Mouse (Mus musculus): ENCODE data around the gene Lysmd1. TPM values are rescaled to one million over a fixed set of nuclear protein-coding genes. Genes with fewer than 3 reads are reported as not detected.

The Lysmd1 gene
- polyA plus RNA-seq, 1 experiment from 2014 or later = 9.7 TPM

Small RNAs within 50 kb of the gene (microRNA-seq; reads per million reads assigned to microRNA genes)
- not detected for gene Mir8099-1

Other genes starting within 250 kb of the Lysmd1 start
- 279 and 299 TPM in 2 replicates for gene Psmb4, start 247.1 kb upstream of the Lysmd1 start, polyA plus RNA-seq (2015; fragmentation: Nextera tagmentation; extraction: Ambion mirVana)
- gene Selenbp1, start 201.0 kb upstream of the Lysmd1 start, polyA plus RNA-seq (2015; fragmentation: Nextera tagmentation; extraction: Ambion mirVana) = 124 and 143 TPM in 2 replicates
- 4.0 and 4.7 TPM in 2 replicates for gene Rfx5, start 180.0 kb upstream of the Lysmd1 start, polyA plus RNA-seq (2015; fragmentation: Nextera tagmentation; extraction: Ambion mirVana)
- 15.1 and 20.1 TPM in 2 replicates for gene Pi4kb, start 159.4 kb upstream of the Lysmd1 start, polyA plus RNA-seq (2015; fragmentation: Nextera tagmentation; extraction: Ambion mirVana)
- 16.4 and 16.9 TPM in 2 replicates for gene Zfp687, start 118.6 kb upstream of the Lysmd1 start, polyA plus RNA-seq (2015; fragmentation: Nextera tagmentation; extraction: Ambion mirVana)
- gene Psmd4, start 91.5 kb upstream of the Lysmd1 start, polyA plus RNA-seq (2015; fragmentation: Nextera tagmentation; extraction: Ambion mirVana) = 201 and 223 TPM in 2 replicates
- gene Pip5k1a, start 27.2 kb upstream of the Lysmd1 start, polyA plus RNA-seq (2015; fragmentation: Nextera tagmentation; extraction: Ambion mirVana) = 17.6 and 17.9 TPM in 2 replicates
- gene Vps72, start 23.1 kb upstream of the Lysmd1 start, polyA plus RNA-seq (2015; fragmentation: Nextera tagmentation; extraction: Ambion mirVana) = 92.5 and 96.6 TPM in 2 replicates
- gene Tmod4, start 9.6 kb upstream of the Lysmd1 start, polyA plus RNA-seq (2015; fragmentation: Nextera tagmentation; extraction: Ambion mirVana) = 1.9 TPM in 2 replicates
- 54.1 and 59.2 TPM in 2 replicates for gene Scnm1, start 77 bp upstream of the Lysmd1 start, polyA plus RNA-seq (2015; fragmentation: Nextera tagmentation; extraction: Ambion mirVana)
- 3.9 and 4.4 TPM in 2 replicates for gene Tnfaip8l2, start 8.3 kb downstream of the Lysmd1 start, polyA plus RNA-seq (2015; fragmentation: Nextera tagmentation; extraction: Ambion mirVana)
- 1.5 and 2.7 TPM in 2 replicates for gene Sema6c, start 26.4 kb downstream of the Lysmd1 start, polyA plus RNA-seq (2015; fragmentation: Nextera tagmentation; extraction: Ambion mirVana)
- 6.3 and 6.6 TPM in 2 replicates for gene Gabpb2, start 83.8 kb downstream of the Lysmd1 start, polyA plus RNA-seq (2015; fragmentation: Nextera tagmentation; extraction: Ambion mirVana)
- gene Cdc42se1, start 94.6 kb downstream of the Lysmd1 start, polyA plus RNA-seq (2015; fragmentation: Nextera tagmentation; extraction: Ambion mirVana) = 57.8 and 59.3 TPM in 2 replicates
- 9.8 and 11.5 TPM in 2 replicates for gene Mllt11, start 98.1 kb downstream of the Lysmd1 start, polyA plus RNA-seq (2015; fragmentation: Nextera tagmentation; extraction: Ambion mirVana)
- 0.50 and 0.51 TPM in 2 replicates for gene Gm128, start 107.5 kb downstream of the Lysmd1 start, polyA plus RNA-seq (2015; fragmentation: Nextera tagmentation; extraction: Ambion mirVana)
- gene Bnipl, start 117.1 kb downstream of the Lysmd1 start, polyA plus RNA-seq (2015; fragmentation: Nextera tagmentation; extraction: Ambion mirVana) = 0.22 and 0.37 TPM in 2 replicates
- gene Mindy1, start 147.3 kb downstream of the Lysmd1 start, polyA plus RNA-seq (2015; fragmentation: Nextera tagmentation; extraction: Ambion mirVana) = 24.7 and 28.2 TPM in 2 replicates
- 28.1 and 31.4 TPM in 2 replicates for gene Prune1, start 148.0 kb downstream of the Lysmd1 start, polyA plus RNA-seq (2015; fragmentation: Nextera tagmentation; extraction: Ambion mirVana)
- 0.60 and 0.79 TPM in 2 replicates for gene Anxa9, start 173.1 kb downstream of the Lysmd1 start, polyA plus RNA-seq (2015; fragmentation: Nextera tagmentation; extraction: Ambion mirVana)
- 139 and 145 TPM in 2 replicates for gene Cers2, start 180.7 kb downstream of the Lysmd1 start, polyA plus RNA-seq (2015; fragmentation: Nextera tagmentation; extraction: Ambion mirVana)
- 20.1 and 21.5 TPM in 2 replicates for gene Setdb1, start 223.1 kb downstream of the Lysmd1 start, polyA plus RNA-seq (2015; fragmentation: Nextera tagmentation; extraction: Ambion mirVana)

Measured in heart, embryonic 16.5 days (tissue).